Mouse (Mus musculus): ENCODE results near the gene Rln3.

Gene Rln3

DNA sequence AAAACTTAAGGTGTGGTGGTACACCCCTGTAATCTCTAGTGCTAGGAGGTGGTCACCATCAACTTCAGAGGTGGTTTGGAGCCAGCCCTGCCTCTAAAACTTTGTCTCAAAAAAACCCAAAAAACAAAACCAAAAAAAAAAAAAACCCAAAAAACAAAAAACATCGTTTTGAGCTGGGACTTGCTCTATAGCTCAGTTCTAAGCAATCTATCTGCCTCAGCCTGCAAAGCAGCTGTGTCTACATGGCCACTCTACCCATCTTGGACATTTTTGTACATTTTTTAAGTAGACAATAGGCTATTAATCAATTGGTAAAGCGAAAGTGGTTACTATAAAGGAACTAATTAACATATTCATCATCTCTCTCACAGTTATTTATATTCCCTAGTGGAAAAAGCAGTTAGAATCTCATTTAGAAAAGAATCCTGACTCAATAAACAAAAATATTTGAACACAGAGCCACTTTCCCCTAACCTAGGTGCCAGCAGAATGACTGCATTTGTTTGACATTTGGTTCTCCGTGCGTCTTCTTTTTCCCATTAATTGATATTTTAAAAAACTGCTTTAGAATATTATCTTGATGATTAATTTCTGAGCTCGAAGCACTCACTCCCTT is 20.8 kb upstream of the Rln3 start:
- no peak for DNase-seq (ENCODE audit: low read depth, low spot score)

DNA sequence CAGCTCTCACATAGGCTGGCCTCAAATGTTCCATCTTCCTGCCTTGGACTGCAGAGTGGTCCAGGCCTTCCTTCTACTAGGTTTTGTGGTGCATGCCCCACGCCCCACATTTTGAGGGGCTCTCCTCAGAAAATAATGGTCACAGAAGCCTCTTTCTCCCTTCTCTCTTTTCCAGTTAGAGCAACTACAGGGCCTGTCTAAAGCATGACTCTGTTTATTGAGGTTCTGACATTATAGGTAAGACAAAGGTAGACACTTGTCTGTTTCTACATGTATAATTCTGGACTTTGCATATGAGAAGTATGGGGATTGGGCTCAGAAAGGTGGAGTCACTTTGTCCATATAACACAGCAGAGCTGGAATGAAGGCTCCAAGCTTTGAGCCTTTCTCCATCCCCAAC is 20.2 kb upstream of the Rln3 start, which contains the start of gene Gm10643:
Gene Gm10643, minus strand, starts transcription at position 101 of the 400 bp plus-strand sequence.
- DNase-seq (ENCODE audit: low read depth, low spot score): no peak

DNA sequence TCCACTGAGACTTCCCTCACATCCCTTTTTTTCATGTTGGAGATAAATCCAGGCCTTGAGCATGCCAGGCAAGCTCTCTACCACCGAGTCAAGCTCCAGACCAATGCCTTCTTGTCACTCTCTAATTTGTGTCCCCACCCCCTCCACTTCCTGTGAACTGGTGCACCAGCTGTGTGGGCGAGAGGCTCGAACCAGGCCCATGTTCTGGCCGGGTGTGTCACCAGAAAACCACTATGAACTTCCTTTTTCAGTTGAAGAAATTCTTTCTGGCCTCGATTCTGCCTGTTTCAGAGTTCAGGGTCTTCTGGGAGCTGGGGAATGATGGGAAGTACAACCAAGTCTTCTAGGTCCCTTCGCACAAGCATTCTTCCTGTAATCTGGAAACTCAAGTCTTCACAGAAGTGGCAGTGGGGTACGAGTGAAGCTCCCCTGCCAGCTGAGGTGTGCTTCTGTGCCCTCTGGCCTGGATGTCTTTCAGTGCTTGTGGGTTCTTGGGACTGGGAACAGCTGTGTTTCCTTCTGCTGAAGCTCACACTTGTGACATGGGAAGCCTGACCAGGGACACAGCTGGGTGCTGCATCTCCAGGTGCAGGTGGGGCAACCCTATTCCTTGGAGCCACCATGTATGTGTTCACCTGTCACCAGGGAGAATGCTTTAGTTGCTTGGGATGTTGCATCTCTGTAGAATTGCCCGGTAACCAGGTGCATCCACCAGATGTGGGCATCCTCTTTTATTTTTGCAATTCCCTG is 19.2 kb upstream of the Rln3 start:
- no peak for DNase-seq (ENCODE audit: low read depth, low spot score)

DNA sequence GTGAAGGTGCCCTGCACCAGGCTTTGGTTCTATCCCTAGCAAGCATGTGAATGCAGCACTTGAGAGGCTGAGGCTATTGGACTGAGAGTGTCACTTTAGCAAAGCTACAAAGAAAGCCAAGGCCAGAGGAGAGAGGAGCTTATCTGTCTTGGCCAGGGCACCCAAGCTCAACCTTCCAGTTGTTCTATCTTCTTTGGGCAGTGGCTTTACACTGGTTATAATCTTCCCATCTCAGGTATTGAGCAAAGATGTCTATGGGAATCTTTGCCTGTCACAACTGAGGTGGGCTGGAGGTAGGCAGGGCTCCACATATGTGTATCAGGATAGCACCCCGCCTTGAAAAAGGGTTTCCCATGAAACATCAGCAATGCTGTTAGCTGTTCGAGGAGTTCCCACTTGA is 15.4 kb upstream of the Rln3 start:
- DNase-seq (ENCODE audit: low read depth, low spot score): no peak

- no peak for DNase-seq (ENCODE audit: low read depth, low spot score)
Measured at GRCm38 (mm10) chr8:84059226-84059625, 14.4 kb upstream of the Rln3 start.

DNA sequence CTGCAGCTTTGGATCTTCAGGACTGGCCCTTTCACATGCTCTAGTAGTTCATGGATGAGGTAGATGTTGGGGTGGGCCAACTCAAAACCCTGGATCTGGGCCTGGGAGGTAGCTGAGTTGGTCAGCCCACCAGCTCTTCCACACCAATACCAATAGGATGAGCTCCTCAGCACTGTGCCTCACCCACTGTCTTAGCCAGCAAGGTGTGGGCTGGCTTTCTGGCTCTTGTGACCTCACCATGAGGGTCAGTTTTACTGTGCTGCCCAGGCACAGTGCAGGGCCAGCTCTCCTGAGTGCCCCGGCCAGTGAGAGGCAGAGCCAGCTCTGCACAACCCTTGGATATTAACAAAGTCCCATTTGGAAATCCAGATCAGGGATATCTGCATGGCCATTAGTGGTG is 13.0 kb upstream of the Rln3 start:
- no peak for DNase-seq (ENCODE audit: low read depth, low spot score)

DNA sequence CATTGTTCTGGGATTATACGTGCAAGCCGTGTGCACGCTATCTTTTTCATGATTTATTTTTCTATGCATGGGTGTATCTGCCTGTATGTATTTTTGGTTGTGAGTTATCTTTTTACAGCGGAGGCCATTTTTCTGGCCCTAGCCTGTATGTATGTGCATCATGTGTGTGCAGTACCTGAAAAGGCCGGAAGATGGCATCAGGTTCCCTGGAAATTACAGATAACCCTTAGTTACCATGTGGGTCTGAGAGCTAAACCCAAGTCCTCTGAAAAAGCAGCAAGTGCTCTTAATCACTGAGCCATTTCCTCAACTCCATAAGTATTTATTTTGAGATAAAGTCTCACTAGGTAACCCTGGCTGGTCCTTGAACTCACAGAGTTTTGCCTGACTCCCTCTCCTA is 8.4 kb upstream of the Rln3 start:
- DNase-seq (ENCODE audit: low read depth, low spot score): no peak

GRCm38 (mm10) chr8:84052746-84053145 is 7.9 kb upstream of the Rln3 start:
- no peak for DNase-seq (ENCODE audit: low read depth, low spot score)

DNA sequence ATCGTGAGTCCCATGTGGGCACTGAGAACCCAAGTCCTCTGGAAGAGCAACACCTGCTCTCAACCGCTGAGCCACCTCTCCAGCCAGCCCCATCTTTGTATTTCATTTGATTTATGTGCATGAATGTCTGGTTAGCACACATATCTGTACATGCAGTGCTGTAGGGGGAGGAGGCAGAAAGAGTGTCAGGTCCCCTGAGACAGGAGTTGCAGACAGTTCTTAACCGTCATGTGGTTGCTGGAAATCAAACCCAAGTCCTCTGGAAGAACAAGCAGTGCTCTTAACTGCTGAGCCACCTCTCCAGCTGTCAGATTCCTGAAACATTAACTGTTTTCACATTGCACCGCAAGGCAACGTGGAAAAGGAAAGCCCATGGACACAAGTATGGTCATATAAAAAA is 3.4 kb upstream of the Rln3 start:
- DNase-seq (ENCODE audit: low read depth, low spot score): no peak

- DNase-seq (ENCODE audit: low read depth, low spot score): no peak
Measured at GRCm38 (mm10) chr8:84046505-84046904, 1.7 kb upstream of the Rln3 start.

DNA sequence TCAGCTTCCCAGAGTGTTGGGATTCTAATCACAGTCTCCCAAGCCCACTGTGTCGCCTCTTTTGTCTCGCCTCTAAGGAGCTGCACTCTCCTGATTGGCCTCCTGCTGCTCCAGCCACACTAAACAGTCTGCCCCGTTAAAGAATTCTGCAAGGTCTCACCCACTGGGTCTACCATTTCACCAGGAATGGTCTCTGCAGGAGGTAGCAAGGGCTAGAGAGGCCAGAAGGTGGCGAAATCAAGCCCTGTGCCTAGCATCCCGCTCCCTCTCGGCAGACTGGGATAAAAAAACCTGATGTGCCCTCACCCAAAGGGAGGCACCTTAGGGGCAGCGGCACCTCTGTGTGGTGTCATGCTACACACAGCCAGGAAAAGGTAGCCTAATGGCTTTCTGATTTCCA is 697 bp downstream of the Rln3 start:
- DNase-seq (ENCODE audit: low read depth, low spot score): no peak

DNA sequence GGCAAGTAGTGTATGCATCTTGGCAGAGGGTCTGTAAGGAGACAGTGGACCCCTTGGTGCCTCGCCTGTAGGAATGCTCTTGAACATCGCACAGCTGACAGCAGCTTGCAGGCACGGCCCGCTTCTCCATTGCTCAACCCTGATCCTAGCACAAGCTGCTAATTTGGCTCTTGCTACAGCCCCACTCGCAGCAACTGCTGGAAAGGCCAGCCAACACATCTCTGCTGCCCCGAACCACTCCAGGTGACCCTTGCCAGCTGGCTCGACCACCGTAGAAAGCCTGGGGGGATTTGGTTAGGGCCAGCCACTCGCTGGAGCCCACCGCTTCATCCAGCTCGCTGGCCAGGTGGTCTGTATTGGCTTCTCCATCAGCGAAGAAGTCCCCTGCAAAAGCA is 1.9 kb downstream of the Rln3 start:
- DNase-seq (ENCODE audit: low read depth, low spot score): no peak

GRCm38 (mm10) chr8:84042066-84042947 is 2.5 kb downstream of the Rln3 start, which contains the start of gene Il27ra:
TSS of gene Il27ra (minus strand) at chr8:84042589.
- DNase-seq (ENCODE audit: low read depth, low spot score): no peak

GRCm38 (mm10) chr8:84039050-84039449 is 5.8 kb downstream of the Rln3 start:
- DNase-seq (ENCODE audit: low read depth, low spot score): peak; percentile 37

GRCm38 (mm10) chr8:84038015-84038414 is 6.8 kb downstream of the Rln3 start:
- no peak for DNase-seq (ENCODE audit: low read depth, low spot score)

- DNase-seq (ENCODE audit: low read depth, low spot score): no peak
Measured at GRCm38 (mm10) chr8:84032777-84033176, 12.0 kb downstream of the Rln3 start.

DNA sequence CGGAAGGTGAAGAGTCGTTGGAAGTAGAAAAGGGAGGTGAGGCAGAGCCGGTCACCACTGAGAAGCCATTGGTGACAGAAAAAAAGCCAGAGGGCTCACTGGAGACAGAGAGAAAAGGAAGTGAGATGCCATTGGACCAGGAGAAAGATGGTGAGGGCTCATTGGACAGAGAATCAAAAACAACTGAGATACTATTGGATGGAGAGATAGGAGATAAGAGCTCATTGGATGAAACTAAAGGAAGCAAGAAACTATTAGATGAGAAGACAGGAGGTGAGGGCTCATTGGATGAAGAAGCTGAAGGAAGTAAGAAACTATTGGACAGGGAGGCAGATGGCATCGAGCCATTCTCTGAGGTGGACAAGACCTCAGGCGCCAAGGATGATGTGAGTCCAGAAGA is 15.5 kb downstream of the Rln3 start:
- DNase-seq (ENCODE audit: low read depth, low spot score): no peak

GRCm38 (mm10) chr8:84027449-84027848 is 17.4 kb downstream of the Rln3 start:
- no peak for DNase-seq (ENCODE audit: low read depth, low spot score)

DNA sequence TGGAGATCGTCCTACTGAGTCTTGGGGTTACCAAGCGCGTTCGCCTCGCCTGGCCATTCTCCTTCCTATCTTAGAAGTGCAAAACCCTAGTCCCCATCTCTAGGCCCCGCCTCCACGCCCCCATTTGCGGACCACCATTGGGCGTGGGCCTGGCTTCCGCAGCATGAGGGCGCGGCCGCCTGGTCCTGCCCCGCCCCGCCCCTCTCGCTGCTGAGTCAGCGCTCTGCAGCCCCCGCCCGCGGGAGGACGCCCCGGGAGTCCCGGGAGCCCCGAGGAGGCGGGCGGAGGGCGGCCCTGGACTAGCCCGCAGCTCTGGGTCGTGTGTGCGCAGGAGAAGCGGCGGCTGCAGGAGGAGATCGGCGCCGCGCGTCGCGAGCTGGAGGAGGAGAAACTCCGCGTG is 18.9 kb downstream of the Rln3 start:
- DNase-seq (ENCODE audit: low read depth, low spot score): no peak

- DNase-seq (ENCODE audit: low read depth, low spot score): no peak
Measured at GRCm38 (mm10) chr8:84024171-84024570, 20.6 kb downstream of the Rln3 start.

GRCm38 (mm10) chr8:84023631-84024030 is 21.2 kb downstream of the Rln3 start:
- no peak for DNase-seq (ENCODE audit: low read depth, low spot score)

GRCm38 (mm10) chr8:84023085-84023484 is 21.7 kb downstream of the Rln3 start:
- DNase-seq (ENCODE audit: low read depth, low spot score): no peak

Data from retina, adult 2 months (tissue).